Mouse (Mus musculus): ENCODE results near the gene Ostm1.

DNA sequence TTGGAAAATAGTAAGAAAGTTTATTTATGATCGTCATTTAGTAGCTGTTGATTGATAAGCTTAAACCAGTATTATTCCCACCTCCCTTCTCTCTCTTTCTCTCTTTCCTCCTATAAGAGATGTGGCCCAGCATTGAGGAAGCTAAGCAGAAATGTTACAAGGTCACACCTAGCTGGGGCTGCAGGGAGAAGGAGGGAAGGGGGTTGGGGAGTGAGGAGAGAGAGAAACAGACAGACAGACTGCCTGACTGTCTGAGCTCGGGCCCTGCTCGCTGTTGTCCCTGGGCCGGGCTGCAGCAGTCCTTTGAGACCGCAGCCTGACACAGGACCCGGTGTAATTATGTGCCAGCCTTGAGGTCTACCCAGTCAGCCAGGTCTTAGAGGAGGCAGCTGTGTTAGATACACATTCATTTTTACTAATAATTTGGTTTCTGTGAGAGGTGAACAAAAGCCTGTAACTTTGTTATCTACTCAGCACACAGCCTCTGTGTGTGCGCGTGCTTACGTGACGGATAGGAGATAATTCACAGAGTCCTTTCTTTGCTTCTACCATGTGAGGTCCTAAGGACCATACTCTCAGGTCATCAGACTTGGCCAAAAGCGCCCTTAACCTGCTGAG, 49.7 kb upstream of the Ostm1 start:
- TF ChIP-seq CTCF (IDR thresholded peaks at IDR 0.05; ENCODE audit: low read depth): no peak
- TF ChIP-seq EP300 (IDR thresholded peaks at IDR 0.05; ENCODE audit: low read depth): peak; percentile 94
